In the genomic region with DNA sequence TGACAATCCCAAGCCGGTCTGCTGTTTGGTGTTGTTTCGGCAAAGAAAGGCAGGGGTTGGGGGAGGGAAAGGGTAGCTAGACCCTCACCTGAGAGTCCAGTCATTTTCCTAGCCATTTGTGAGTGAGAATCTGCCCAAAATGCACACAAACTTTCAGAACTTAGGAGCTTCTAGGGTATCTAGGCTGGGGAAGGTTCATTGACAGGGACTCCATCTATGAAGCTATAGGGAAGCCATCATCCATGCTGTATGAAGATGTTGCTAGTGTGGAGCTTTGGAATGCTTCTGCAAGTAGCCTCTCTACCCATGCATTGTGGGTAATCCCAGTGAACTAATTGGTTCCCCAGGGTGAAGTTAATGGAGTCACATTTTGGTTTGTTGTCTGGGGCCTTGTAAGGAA, we compare ENCODE assay signal across 18 mouse cellular contexts.
"Had no signal": no experiment of that assay in that cellular context is flagged by ENCODE, and none has a peak within 500 bp of the region (broad histone marks: within the 10 kb centered on the region; RNA-seq: fewer than 3 reads in every experiment).

No protein-coding gene starts in this region.

- ATAC-seq: midbrain, embryonic 13.5 days; midbrain, embryonic 16.5 days had no signal

- H3K36me3 ChIP-seq: midbrain, embryonic 10.5 days; midbrain, embryonic 13.5 days; neural tube, embryonic 12.5 days had no signal

- H3K4me1 ChIP-seq: midbrain, embryonic 10.5 days; midbrain, embryonic 13.5 days; neural tube, embryonic 12.5 days had no signal

- H3K9me3 ChIP-seq: midbrain, embryonic 10.5 days; midbrain, embryonic 13.5 days; neural tube, embryonic 12.5 days had no signal

- H3K27ac ChIP-seq: liver, embryonic 14.5 days; midbrain, embryonic 10.5 days; midbrain, embryonic 13.5 days; neural tube, embryonic 12.5 days had no signal

- DNase-seq: lung, adult 18-20 months; lung, embryonic 14.5 days; lung, postnatal 10 days; lung, postnatal 4 days; retina, postnatal 1 day; right cerebral cortex, adult 18-20 months; right cerebral cortex, postnatal 25 days; right cerebral cortex, postnatal 4 days; spleen, adult 18-20 months; thymus, adult 18-20 months; thymus, postnatal 14 days; thymus, postnatal 36 days had no signal

- H3K4me2 ChIP-seq: lung, embryonic 14.5 days; midbrain, embryonic 13.5 days; neural tube, embryonic 12.5 days had no signal

- H3K4me3 ChIP-seq: midbrain, embryonic 10.5 days; midbrain, embryonic 13.5 days; myocyte; neural tube, embryonic 12.5 days had no signal

- H3K27me3 ChIP-seq: midbrain, embryonic 13.5 days; neural tube, embryonic 12.5 days had no signal

- H3K9ac ChIP-seq: liver, embryonic 14.5 days; lung, embryonic 14.5 days; midbrain, embryonic 13.5 days; neural tube, embryonic 12.5 days had no signal
